Mouse (Mus musculus) embryonic fibroblast, embryonic 13.5 days (primary cell): ENCODE data around the gene Cerk. TPM values are rescaled to one million over a fixed set of nuclear protein-coding genes. Genes with fewer than 3 reads are reported as not detected.
"Not testable (repeated sequence)": the region's sequence is repeated elsewhere in the genome, so short reads cannot be mapped to it uniquely, and the experiment has no call there.

Source experiments
- H3K27ac ChIP-seq: 2 replicates; pipeline ENCODE4 v1.5.1; 2012; ENCODE audit warnings: low read length, control low read depth, inconsistent platforms; ENCODE audit not compliant: insufficient read depth
- H3K4me1 ChIP-seq: 2 replicates; pipeline ENCODE4 v1.6.1; 2011; ENCODE audit warnings: low read length; ENCODE audit not compliant: control insufficient read depth, insufficient read depth
- H3K4me3 ChIP-seq: 2 replicates; pipeline ENCODE4 v1.5.1; 2011; ENCODE audit warnings: mild to moderate bottlenecking, control low read depth, low read length; ENCODE audit not compliant: insufficient read depth
- CTCF ChIP-seq: IDR thresholded peaks from 2 replicates; pipeline ENCODE4 v1.5.1; 2011; ENCODE audit warnings: mild to moderate bottlenecking, control low read depth, low read length, moderate library complexity, borderline replicate concordance; ENCODE audit not compliant: insufficient read depth
- POLR2A ChIP-seq: IDR thresholded peaks from 2 replicates; pipeline ENCODE4 v1.6.1; 2011; ENCODE audit warnings: low read depth, mild to moderate bottlenecking, control low read depth, low read length, moderate library complexity
- polyA plus RNA-seq: library from polyadenylated mRNA; stranded (reverse); fragments of >200 nt; gene quantifications from 2 replicates; pipeline ENCODE4 v1.2.4, GENCODE M21; 2011; ENCODE audit warnings: low read depth; ENCODE audit not compliant: missing spikeins, insufficient read length

Cerk gene
- polyA plus RNA-seq, 1 experiment, result 9.6 TPM

- H3K4me3 ChIP-seq, result no peak overlapping the region
- H3K4me1 ChIP-seq, result no peaks in the 10 kb centered on the region
- TF ChIP-seq POLR2A, result no peak
- no peak for TF ChIP-seq CTCF
- no peak overlapping the region for H3K27ac ChIP-seq
Measured at GRCm38 (mm10) chr15:86182646-86183045, 3.3 kb downstream of the Cerk start.

GRCm38 (mm10) chr15:86181941-86182439, 4.0 kb downstream of the Cerk start:
- H3K27ac ChIP-seq, result no peak overlapping the region
- H3K4me1 ChIP-seq, result no peaks in the 10 kb centered on the region
- H3K4me3 ChIP-seq, result no peak overlapping the region
- TF ChIP-seq POLR2A (no peak), CTCF (no peak)

DNA sequence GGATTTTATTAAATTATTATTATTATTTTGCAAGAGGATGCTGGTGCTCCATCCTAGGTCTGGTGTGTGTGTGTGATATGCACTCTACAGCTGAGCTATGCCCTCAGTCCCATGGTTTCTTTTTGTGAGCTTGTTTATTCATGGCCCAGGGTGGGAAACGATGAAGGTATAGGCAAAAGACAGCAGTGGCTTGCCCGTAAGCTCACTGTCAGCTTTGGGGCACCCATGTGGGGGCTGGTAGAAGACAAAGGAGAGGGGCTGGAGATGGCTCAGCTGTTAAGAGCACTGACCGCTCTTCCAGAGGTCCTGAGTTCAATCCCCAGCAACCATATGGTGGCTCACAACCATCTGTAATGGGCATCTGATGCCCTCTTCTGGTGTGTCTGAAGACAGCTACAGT, 4.6 kb downstream of the Cerk start:
- not testable (repeated sequence) for H3K27ac ChIP-seq, H3K4me1 ChIP-seq, H3K4me3 ChIP-seq

DNA sequence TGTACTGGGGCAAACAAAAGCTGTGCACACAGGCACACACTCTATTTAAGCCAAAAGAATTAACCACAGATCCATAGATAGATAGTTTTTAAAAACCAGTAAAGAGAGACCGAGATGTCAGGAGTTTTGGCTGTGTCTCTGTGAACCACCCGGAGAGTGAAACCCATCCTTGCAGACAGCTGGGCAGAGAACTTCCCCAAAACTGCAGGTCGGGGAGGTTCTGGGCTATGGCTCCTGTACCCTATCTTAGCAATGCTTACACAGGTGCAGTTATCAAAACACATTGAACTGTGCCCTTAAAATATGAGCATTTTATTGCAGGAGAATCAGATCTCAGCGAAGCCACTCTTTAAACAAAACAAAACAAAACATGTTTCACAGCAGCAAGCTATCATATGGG, 5.5 kb downstream of the Cerk start:
- Histone ChIP-seq H3K27ac (no peak overlapping the region), H3K4me3 (no peak overlapping the region)
- no peak for TF ChIP-seq POLR2A
- no peak for TF ChIP-seq CTCF

GRCm38 (mm10) chr15:86178594-86178993, 7.3 kb downstream of the Cerk start:
- Histone ChIP-seq H3K27ac (no peak overlapping the region), H3K4me3 (no peak overlapping the region), H3K4me1 (no peaks in the 10 kb centered on the region)
- TF ChIP-seq CTCF (no peak), POLR2A (no peak)

More for the DNA sequence above, 5.5 kb downstream of the Cerk start:
- no peaks in the 10 kb centered on the region for H3K4me1 ChIP-seq

- not testable (repeated sequence) for H3K4me1 ChIP-seq, H3K4me3 ChIP-seq, H3K27ac ChIP-seq
Measured at GRCm38 (mm10) chr15:86177703-86178251, 8.2 kb downstream of the Cerk start.

DNA sequence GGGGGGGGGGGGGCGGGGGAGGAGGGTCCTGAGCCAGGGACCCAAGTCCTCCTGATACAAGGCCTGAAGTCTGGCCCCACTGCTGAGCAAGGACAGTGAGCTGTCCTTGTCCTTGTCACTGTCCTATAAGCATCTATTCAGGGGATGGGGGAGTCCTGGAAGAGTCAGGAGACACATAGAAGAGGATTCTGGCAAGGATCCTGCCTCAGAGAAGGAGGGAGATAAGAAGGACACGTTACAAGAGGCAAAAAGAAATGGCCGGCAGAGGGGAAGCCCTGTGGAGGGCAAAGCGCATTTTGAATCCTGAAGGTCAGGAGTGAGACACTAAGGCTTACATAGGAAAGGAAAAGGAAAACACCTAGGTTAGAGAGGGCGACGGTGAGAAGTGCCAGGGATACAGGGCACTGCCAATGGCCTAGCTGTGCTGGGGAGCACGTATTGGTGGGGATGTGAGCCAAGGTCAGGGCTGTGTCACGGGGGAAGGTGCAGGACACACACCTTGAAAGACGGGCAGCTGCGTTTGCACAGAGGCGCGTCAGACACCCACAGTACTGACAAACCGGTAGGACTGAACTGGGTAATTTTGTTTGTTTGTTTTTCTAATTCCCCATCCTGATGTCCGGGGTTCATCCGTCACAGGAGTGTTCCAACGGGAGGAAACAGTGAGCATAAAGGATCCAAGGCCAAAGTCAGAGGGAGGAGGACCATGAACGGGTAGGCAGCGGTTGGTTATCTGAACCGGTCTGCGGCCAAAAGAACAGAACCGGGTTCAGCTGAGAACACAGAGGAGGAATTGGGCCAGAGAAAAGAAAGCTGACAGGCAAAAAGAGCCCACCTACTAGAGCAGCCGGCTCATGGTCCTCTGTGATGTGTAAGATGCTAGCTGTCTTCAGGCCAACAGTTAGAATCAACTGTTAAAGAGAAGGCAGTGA, 8.9 kb downstream of the Cerk start:
- no peak overlapping the region for H3K27ac ChIP-seq
- TF ChIP-seq POLR2A (no peak), CTCF (no peak)
- no peaks in the 10 kb centered on the region for H3K4me1 ChIP-seq
- H3K4me3 ChIP-seq, result no peak overlapping the region

GRCm38 (mm10) chr15:86176166-86176565, 9.8 kb downstream of the Cerk start:
- Histone ChIP-seq H3K27ac (no peak overlapping the region), H3K4me1 (no peaks in the 10 kb centered on the region), H3K4me3 (no peak overlapping the region)
- TF ChIP-seq CTCF (no peak), POLR2A (no peak)

- TF ChIP-seq POLR2A, result no peak
- no peak for TF ChIP-seq CTCF
- H3K4me1 ChIP-seq, result no peaks in the 10 kb centered on the region; the same call in 1 of the 2 replicates
Measured at GRCm38 (mm10) chr15:86175253-86176050, 10.5 kb downstream of the Cerk start.

DNA sequence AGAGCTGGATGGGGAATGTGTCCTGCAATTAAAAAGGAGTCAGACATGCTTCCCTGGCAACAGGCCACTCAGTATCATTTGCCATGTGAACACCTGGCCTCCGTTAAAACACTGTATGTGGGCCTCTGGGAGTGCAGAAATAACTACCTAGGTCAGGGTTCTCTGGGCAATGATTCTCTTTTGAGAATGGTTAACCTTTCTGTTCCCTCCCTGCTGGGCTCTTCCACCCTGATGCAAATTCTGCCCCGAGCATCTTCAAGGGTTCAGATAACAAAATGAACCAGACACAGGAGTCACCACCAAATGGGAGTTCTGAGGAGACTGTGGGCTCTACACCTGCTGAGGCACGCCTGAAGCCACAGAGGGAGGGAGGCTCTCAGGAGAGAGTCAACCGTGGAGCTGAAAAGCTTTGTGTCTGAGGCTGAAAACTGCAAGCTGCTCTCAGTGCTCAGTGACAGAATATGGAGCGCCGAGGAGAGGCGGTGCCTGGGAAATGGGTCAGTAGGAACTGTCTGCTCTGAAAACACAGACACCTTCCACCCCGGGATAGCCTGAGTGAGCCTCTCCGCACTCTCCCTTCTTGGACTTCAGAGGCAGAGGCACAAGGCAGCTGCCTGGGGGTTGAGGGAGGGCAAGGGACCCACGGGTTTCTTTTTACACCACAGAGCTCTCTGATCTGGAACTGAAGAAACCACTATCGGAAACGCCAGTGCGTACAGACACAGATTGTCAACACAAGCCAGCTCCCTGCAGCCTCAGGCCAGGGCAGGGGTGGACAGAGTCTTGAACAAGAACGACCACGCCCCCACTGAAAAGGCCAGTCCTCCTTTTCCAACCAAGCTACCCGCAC, 12.6 kb downstream of the Cerk start:
- no peak for TF ChIP-seq POLR2A
- TF ChIP-seq CTCF, result no peak
- Histone ChIP-seq H3K27ac (no peak overlapping the region), H3K4me1 (peaks cover 14% of the 10 kb centered on the region), H3K4me3 (no peak overlapping the region)

More at GRCm38 (mm10) chr15:86175253-86176050, 10.5 kb downstream of the Cerk start:
- Histone ChIP-seq H3K4me3 (no peak overlapping the region), H3K27ac (no peak overlapping the region)
